Mouse (Mus musculus) thymus, postnatal 25 days (tissue): ENCODE results near the gene Psen1.

ENCODE experiments used
- DNase-seq: peaks from one replicate; pipeline ENCODE4 v3.0.0; 2022

The Psen1 gene

DNA sequence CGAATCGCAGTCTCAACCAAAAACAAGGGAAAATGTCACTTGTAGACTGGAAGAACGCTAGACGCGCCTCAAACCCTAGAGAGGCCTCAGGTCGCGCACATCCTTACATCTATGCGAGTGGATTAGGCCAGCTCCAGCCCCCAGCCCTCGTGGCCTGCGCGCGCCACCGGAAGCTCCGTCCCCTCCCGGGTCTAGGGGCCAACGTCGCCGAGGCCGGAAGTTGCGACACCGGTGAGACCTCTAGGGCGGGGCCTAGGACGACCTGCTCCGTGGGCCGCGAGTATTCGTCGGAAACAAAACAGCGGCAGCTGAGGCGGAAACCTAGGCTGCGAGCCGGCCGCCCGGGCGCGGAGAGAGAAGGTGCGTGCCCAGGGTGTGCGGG lies at the start of gene Psen1:
TSS of gene Psen1 (plus strand) at position 219 of the 382 bp plus-strand sequence.
- DNase-seq = peak; percentile 92

GRCm38 (mm10) chr12:83641233-83641632 lies 46.7 kb upstream of the Psen1 start:
- DNase-seq = no peak

DNA sequence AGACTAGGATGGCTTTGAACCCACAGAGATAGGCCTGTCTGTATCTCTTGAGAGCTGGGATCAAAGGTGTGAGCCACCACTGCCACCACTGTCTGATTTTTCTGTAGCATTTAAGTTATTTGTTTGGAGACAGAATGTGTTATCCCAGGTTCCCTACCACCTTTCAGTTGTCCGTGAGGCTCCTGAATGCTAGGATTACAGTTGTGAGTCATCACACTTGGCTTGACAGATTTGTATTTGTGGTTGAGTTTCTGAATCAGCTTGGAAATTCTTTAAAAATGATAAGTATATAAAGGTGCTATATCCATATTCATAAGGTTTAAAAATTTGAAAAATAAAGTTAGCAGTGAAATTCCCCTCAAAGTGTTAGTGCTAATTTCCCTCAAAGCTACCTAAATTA lies 44.8 kb upstream of the Psen1 start:
- DNase-seq = no peak

DNA sequence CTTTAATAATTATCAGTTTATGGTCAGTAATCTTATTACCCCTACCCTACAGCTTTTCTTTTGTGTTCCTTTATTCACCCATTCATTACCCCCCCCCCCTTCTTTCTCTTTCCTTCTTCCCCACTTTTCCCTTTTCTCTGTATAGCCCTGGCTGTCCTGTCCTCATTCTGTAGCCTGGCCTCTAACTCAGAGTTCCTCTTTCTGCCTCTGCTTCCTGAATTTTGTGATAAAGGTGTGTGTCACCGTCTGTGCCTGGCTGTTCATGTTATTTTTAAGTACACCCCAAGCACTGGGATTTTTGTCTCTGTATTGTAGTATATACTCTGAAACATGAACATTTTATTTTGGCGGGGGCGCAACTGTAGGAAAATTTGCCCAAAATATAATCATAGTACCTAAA lies 37.6 kb upstream of the Psen1 start:
- no peak for DNase-seq

DNA sequence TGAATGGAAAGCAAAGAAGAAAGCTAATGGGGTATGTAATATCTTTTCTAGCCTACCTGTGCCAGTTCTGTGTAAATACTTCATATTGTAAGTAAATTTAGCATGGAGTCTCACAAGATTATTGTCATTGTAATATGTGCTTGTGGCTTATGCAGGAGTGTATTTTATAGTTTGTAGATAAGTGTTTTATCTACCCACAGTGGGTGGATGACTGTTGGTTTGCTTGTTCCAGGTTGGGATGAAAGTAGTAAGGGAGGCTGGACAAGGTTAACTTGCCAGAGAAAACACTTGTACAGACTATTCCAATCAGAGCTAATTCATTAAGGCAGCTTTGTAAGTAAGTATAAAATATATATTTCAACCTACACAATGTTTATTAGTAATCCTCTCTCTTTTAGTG lies 36.5 kb upstream of the Psen1 start:
- DNase-seq = no peak

DNA sequence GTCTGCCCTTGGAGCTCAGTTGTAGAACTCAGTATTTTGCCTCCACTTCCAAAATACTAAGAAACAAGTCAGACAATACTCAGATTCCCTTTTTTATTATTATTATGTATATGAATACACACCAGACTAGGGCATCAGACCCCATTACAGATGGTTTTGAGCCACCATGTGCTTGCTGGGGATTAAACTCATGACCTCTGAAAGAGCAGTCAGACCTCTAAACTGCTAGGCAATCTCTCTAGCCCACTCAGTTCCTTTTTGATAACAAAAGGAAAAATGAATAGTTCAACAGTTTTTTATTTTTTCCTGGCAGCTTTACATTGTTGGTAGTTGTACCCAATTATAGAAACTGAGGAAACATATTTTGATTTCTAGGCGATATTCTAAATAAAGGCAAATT lies 2.5 kb upstream of the Psen1 start:
- no peak for DNase-seq

DNA sequence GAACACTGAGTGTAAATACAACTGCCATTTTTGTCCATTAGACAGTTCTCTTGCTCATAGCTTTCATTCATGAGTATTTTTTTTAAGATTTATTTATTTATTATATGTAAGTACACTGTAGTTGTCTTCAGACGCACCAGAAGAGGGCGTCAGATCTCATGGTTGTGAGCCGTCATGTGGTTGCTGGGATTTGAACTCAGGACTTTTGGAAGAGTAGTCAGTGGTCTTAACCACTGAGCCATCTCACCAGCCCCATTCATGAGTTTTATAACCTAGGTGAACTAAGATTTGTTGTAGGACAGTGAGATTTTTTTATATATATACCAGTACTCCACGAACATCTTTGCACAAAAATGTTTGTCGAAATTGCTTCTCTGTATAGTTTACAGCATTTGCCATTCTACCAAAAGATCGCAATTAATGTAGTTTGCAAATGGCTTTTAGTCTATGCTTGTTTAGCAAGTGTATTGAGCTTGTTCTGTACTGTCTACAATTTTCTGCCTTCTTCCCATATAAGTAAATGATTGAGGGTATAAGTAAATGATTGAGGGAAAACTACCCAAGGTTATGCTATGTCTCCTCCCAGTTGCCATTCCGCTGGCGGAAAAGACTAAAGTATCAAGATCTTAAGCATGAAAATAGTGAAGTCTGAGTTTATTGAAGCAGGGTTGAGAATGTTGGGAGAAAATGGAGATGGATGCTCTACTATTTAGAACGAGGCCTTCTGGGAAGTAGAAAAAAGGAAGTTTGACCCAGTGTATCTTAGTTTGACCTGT lies 1.2 kb upstream of the Psen1 start:
- no peak for DNase-seq

DNA sequence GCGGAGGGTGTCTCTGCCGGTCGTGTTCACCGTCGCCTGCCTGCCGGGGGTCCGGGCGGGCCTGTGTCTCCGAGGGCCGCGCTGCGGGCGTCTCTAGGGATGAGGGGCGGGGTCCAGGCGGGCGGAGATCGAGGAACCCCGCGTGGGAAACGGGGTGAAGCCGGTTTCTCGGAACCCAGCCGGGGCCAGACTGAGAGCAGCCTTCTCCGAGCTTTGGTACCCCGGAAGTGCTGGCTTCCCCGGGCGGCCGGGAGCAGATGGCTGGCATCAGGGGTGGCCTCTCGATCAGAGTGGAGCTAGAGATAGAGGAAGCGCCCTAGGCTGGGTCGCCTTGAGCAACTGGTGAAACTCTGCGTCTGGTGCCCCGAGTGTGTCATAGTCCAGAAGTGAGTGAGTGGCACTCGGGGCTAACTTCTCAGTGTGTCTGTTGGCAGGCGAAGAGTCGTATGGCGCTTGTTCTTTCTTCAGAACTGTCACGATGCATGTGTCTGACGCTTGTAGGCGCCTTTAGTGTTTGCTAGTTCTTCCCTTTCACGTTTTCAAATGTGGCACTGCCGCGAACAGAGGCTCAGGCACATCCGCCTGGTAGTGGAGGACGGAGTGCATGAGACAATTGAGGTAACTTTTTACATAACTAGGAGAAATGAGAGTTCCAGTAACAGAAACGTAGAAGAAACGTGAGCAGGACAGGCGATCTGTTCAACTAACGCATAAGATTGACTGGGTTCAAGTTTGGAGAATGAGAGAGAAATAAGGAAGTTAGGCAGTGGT lies 549 bp downstream of the Psen1 start:
- peak; percentile 60 for DNase-seq

DNA sequence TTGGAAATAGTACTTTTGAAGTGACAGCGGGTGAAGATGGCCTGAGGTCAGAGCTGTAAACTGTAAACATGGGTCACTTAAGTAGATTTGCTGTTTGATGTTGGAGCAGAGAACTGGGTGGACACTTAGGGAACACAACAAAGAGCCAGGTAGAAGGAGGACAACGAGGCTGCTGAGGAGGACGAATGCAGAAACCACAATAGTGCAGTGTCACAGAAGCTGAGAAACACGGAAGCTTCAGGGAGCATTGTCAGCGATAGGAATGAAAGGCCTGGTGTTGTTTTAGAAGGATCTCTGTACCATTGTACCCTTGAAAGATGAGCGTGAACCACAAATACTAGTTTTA lies 1.1 kb downstream of the Psen1 start:
- DNase-seq = peak; percentile 22

DNA sequence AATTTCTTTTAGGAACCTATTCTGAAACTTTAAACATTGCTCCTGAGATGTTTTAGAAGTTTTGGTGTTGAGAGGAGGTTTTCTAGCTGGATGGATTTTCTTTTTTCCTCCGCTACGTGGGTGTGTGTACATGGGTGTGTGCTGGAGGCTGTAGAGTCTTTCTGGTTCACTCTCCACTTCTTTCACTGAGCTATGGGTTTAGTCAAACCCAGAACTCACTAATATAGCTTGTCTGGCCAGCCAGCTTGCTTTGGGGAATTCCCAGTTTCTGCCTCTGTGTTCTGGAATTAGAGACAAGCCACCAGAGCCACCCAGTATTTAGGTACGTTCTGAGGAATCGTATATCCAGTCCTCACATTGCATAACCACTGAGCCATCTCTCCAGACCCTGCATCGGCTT lies 6.1 kb downstream of the Psen1 start:
- DNase-seq = no peak

GRCm38 (mm10) chr12:83694669-83695068 lies 6.7 kb downstream of the Psen1 start:
- DNase-seq = no peak

- no peak for DNase-seq
Observed at GRCm38 (mm10) chr12:83698637-83699036, 10.7 kb downstream of the Psen1 start.

- no peak for DNase-seq
Observed at GRCm38 (mm10) chr12:83701608-83702007, 13.7 kb downstream of the Psen1 start.

GRCm38 (mm10) chr12:83702796-83703195 lies 14.8 kb downstream of the Psen1 start:
- DNase-seq = no peak

DNA sequence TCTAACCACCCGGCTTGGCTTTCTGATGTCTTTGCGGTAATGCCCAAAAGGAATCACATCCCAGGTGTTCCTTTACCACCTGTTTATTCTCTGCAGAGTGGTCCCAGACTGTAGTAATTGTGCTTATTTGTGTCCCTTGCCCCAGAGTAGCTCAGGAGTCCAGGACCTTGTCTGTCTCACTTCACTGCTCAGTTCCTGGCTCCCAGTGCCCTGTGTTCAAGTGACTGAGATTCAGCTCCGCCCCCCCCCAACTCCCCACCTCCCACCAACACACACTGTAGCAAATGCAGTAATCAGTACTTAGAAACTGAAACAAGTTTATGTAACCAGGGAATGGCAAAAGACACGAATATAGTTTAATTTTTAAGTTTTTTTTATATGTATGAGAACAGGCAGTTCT lies 19.0 kb downstream of the Psen1 start:
- DNase-seq = no peak

DNA sequence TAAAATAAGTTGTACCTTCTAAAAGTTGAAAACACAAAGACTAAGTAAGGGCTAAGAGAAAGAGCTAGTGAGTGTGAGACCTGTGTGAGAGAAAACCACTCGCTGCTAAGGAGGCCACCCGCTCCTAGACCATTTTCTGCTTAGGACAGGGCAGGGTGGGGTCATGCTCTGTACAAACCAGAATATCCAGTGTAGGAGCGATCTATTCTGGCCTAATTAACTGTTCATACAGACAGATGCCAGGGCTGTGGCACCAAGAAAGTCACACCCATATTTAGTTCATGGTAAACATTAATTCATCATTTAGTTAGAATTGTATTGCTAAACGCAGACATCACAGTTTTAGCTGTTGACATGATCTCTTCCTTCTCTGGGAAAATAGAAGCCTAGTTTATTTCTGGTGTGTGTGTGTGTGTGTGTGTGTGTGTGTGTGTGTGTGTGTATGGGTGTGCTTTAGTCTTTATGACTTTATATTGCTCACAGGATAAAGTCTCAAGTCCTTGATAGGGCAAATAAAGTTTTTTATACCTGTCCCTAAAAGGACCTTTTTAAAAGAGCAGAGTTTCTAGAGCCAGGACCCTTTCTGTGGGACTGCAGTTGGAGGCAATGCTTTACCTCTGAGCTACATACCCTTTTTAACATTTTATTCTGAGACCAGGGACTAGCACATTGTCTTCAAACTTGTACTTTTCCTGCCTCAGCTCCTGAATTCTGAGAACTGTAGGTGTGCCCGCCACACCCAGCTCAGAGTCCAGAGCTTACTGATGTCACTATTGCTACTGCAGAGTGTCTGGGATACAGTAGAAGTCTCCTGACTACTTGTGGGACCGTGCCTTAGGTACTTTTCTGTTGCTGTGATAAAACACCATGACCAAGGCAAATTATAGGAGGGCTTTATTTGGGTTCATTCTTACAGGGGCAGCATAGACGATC lies 20.5 kb downstream of the Psen1 start:
- DNase-seq = no peak

- no peak for DNase-seq
Observed at GRCm38 (mm10) chr12:83709934-83710333, 22.0 kb downstream of the Psen1 start.

DNA sequence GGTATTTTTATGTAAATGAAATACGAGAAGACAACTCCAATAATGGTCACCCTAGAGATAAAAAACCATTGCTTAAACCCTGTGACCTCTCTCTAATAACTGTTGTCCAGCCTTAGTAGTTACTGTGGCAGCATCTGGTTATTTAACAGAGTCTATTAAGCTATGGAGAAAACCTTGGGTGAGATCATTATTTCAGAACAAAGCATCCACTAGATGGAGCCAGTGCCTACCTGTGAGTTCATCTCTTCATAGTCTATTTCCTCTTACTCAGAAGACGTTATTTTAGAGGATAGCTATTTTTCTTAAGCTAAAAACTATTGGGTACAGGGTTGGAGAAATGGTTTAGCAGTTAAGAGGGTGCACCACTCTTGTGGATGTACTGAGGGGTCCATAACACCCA lies 25.8 kb downstream of the Psen1 start:
- peak; percentile 16 for DNase-seq

GRCm38 (mm10) chr12:83716416-83717184 lies 28.6 kb downstream of the Psen1 start:
- no peak for DNase-seq

GRCm38 (mm10) chr12:83719431-83719830 lies 31.5 kb downstream of the Psen1 start:
- DNase-seq = no peak

GRCm38 (mm10) chr12:83721281-83721680 lies 33.3 kb downstream of the Psen1 start:
- DNase-seq = no peak

DNA sequence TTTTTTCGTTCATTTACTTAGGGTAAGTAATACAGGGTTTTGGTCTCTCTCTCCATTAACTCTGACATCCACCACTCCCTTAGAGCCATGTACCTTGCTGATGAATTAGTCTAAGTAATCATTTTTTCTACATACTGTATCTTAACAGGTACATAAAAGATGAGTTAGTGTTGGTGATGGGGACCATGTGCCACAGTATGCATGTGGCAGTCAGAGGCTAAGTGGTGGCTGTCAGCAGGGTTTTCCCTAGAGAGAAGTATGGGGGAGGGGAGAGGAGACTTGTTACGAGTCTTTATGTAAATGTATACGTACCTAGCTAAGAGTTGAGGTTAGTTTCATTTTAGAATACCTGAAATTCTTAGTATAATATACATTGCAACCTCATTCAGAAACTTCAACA lies 35.1 kb downstream of the Psen1 start:
- no peak for DNase-seq
